16 mouse cellular contexts compared by ENCODE assay signal in genomic region chr1:135780649-135781048, GRCm38 (mm10). TPM values are rescaled to one million over a fixed set of nuclear protein-coding genes. Genes with fewer than 3 reads are reported as not detected.
DNase-seq lines count a peak whose midpoint lies in the region; ATAC-seq and TF ChIP-seq lines count a peak whose summit lies in the region.
"Had no signal": no experiment of that assay in that cellular context is flagged by ENCODE, and none has a peak within 500 bp of the region (broad histone marks: within the 10 kb centered on the region; RNA-seq: fewer than 3 reads in every experiment).

No protein-coding gene starts in this region.

- no peak overlapping the region for H3K4me2 ChIP-seq in heart, embryonic 16.5 days (ENCODE audit: low read depth, low read length)
- no peak overlapping the region for H3K4me2 ChIP-seq in midbrain, embryonic 15.5 days
- no peak overlapping the region for H3K4me2 ChIP-seq in stomach, postnatal 0 days (replicated peaks; ENCODE audit: low read depth)
- H3K4me2 ChIP-seq in forebrain, embryonic 12.5 days: no peak overlapping the region
- H3K4me2 ChIP-seq: heart, embryonic 15.5 days; hindbrain, embryonic 15.5 days; limb, embryonic 12.5 days had no signal

- no peak for ATAC-seq in heart, embryonic 16.5 days (replicated peaks; ENCODE audit: extremely low read depth, insufficient read depth, low FRiP score)
- no peak for ATAC-seq in midbrain, embryonic 15.5 days (replicated peaks)
- no peak for ATAC-seq in stomach, postnatal 0 days (ENCODE audit: low FRiP score, low TSS enrichment)
- no peak for ATAC-seq in forebrain, embryonic 12.5 days (ENCODE audit: low FRiP score)
- ATAC-seq: liver, postnatal 0 days had no signal

- H3K36me3 ChIP-seq in heart, embryonic 16.5 days (ENCODE audit: control insufficient read depth, insufficient read depth): no peaks in the 10 kb centered on the region
- H3K36me3 ChIP-seq in midbrain, embryonic 10.5 days: no peaks in the 10 kb centered on the region
- H3K36me3 ChIP-seq in midbrain, embryonic 15.5 days (replicated peaks): no peaks in the 10 kb centered on the region
- H3K36me3 ChIP-seq in stomach, postnatal 0 days (ENCODE audit: control insufficient read depth, insufficient read depth, low read length): no peaks in the 10 kb centered on the region
- no peaks in the 10 kb centered on the region for H3K36me3 ChIP-seq in forebrain, embryonic 12.5 days (replicated peaks)
- H3K36me3 ChIP-seq: heart, embryonic 15.5 days; hindbrain, embryonic 15.5 days; limb, embryonic 12.5 days had no signal

- DNase-seq in heart, adult 8-10 months (ENCODE audit: low spot score): no peak
- DNase-seq in midbrain, embryonic 10.5 days (ENCODE audit: low spot score): no peak
- no peak for DNase-seq in stomach, postnatal 0 days (ENCODE audit: low spot score)

- no peak for TF ChIP-seq EP300 in stomach, postnatal 0 days (optimal IDR thresholded peaks at IDR 0.05)

- no peaks in the 10 kb centered on the region for H3K27me3 ChIP-seq in heart, embryonic 16.5 days (ENCODE audit: control insufficient read depth, insufficient read depth, low read length)
- peaks cover 38% of the 10 kb centered on the region for H3K27me3 ChIP-seq in midbrain, embryonic 10.5 days (ENCODE audit: low read depth, poor library complexity, severe bottlenecking)
- no peaks in the 10 kb centered on the region for H3K27me3 ChIP-seq in midbrain, embryonic 15.5 days (replicated peaks)
- H3K27me3 ChIP-seq in stomach, postnatal 0 days (ENCODE audit: control insufficient read depth, insufficient read depth, low read length): no peaks in the 10 kb centered on the region
- H3K27me3 ChIP-seq in forebrain, embryonic 12.5 days: 0 out of 2 replicates have a peak, but pooled peaks cover 4% of the 10 kb centered on the region
- H3K27me3 ChIP-seq: hindbrain, embryonic 15.5 days; limb, embryonic 12.5 days had no signal

- H3K4me1 ChIP-seq in heart, embryonic 16.5 days (ENCODE audit: control insufficient read depth, insufficient read depth, low read length): peaks cover 22% of the 10 kb centered on the region
- peaks cover 30% of the 10 kb centered on the region for H3K4me1 ChIP-seq in midbrain, embryonic 10.5 days
- peaks cover 4% of the 10 kb centered on the region; the same call in 1 of the 2 replicates for H3K4me1 ChIP-seq in midbrain, embryonic 15.5 days
- H3K4me1 ChIP-seq in cortical plate, adult 2 months (ENCODE audit: control insufficient read depth, insufficient read depth, low read length): 0 out of 2 replicates have a peak, but pooled peaks cover 2% of the 10 kb centered on the region
- H3K4me1 ChIP-seq in stomach, postnatal 0 days (replicated peaks; ENCODE audit: control insufficient read depth, insufficient read depth): peaks cover 6% of the 10 kb centered on the region
- H3K4me1 ChIP-seq in forebrain, embryonic 12.5 days: peaks cover 18% of the 10 kb centered on the region

- 0 out of 2 replicates have a peak overlapping the region, but pooled peaks have one; percentile 3 for H3K9ac ChIP-seq in heart, embryonic 16.5 days (ENCODE audit: low read length)
- H3K9ac ChIP-seq in midbrain, embryonic 15.5 days: no peak overlapping the region
- peak overlapping the region; percentile 13; the same call in 1 of the 2 replicates for H3K9ac ChIP-seq in stomach, postnatal 0 days (ENCODE audit: low read length)
- H3K9ac ChIP-seq in forebrain, embryonic 12.5 days: no peak overlapping the region
- H3K9ac ChIP-seq: heart, embryonic 15.5 days; hindbrain, embryonic 15.5 days; limb, embryonic 12.5 days; liver, postnatal 0 days had no signal

- no peak overlapping the region for H3K4me3 ChIP-seq in heart, embryonic 16.5 days (ENCODE audit: low read length)
- H3K4me3 ChIP-seq in midbrain, embryonic 10.5 days: no peak overlapping the region
- no peak overlapping the region for H3K4me3 ChIP-seq in midbrain, embryonic 15.5 days
- H3K4me3 ChIP-seq in cortical plate, adult 2 months (ENCODE audit: insufficient read depth, low read length): no peak overlapping the region
- H3K4me3 ChIP-seq in stomach, postnatal 0 days (ENCODE audit: low read depth, low read length): no peak overlapping the region
- no peak overlapping the region for H3K4me3 ChIP-seq in forebrain, embryonic 12.5 days (replicated peaks)
- H3K4me3 ChIP-seq: heart, embryonic 15.5 days; hindbrain, embryonic 15.5 days; limb, embryonic 12.5 days had no signal

- no peak for TF ChIP-seq POLR2A in cortical plate, adult 2 months (IDR thresholded peaks at IDR 0.05; ENCODE audit: extremely low read depth, insufficient read depth, low read length)

- TF ChIP-seq CTCF in cortical plate, adult 2 months (IDR thresholded peaks at IDR 0.05; ENCODE audit: extremely low read depth, insufficient read depth, low read length): no peak
- no peak for TF ChIP-seq CTCF in stomach, postnatal 0 days (IDR thresholded peaks at IDR 0.05; ENCODE audit: low read depth)

- 62% methylated on average over 4 of the region's 4 CpGs for WGBS in heart, embryonic 16.5 days
- WGBS in midbrain, embryonic 10.5 days: 71% methylated on average over 4 of the region's 4 CpGs
- WGBS in midbrain, embryonic 15.5 days: 65% methylated on average over 4 of the region's 4 CpGs
- WGBS in stomach, postnatal 0 days: 54% methylated on average over 4 of the region's 4 CpGs
- 65% methylated on average over 4 of the region's 4 CpGs for WGBS in forebrain, embryonic 12.5 days

- H3K9me3 ChIP-seq in heart, embryonic 16.5 days (replicated peaks; ENCODE audit: control insufficient read depth, low read length): no peaks in the 10 kb centered on the region
- no peaks in the 10 kb centered on the region for H3K9me3 ChIP-seq in midbrain, embryonic 10.5 days (replicated peaks)
- H3K9me3 ChIP-seq in midbrain, embryonic 15.5 days: no peaks in the 10 kb centered on the region
- H3K9me3 ChIP-seq in stomach, postnatal 0 days (ENCODE audit: control insufficient read depth, low read length): no peaks in the 10 kb centered on the region
- H3K9me3 ChIP-seq in forebrain, embryonic 12.5 days: no peaks in the 10 kb centered on the region
- H3K9me3 ChIP-seq: heart, embryonic 15.5 days; hindbrain, embryonic 15.5 days; limb, embryonic 12.5 days had no signal

- H3K27ac ChIP-seq in heart, embryonic 16.5 days (ENCODE audit: low read length): no peak overlapping the region
- 0 out of 2 replicates have a peak overlapping the region, but pooled peaks have one; percentile 10 for H3K27ac ChIP-seq in midbrain, embryonic 10.5 days (replicated peaks)
- no peak overlapping the region for H3K27ac ChIP-seq in midbrain, embryonic 15.5 days
- H3K27ac ChIP-seq in cortical plate, adult 2 months (ENCODE audit: insufficient read depth, low read length): peak overlapping the region; percentile 12; the same call in 1 of the 2 replicates
- H3K27ac ChIP-seq in stomach, postnatal 0 days (replicated peaks): no peak overlapping the region
- H3K27ac ChIP-seq in forebrain, embryonic 12.5 days: no peak overlapping the region
- H3K27ac ChIP-seq: heart, embryonic 15.5 days; hindbrain, embryonic 15.5 days; limb, embryonic 12.5 days had no signal

RNA-seq across cellular contexts. Expression of gene Tnni1, which starts 1.4 kb away (rescaled TPM):
- 4,265 and 4,826 TPM in 2 replicates for polyA plus RNA-seq in heart, embryonic 16.5 days (2015; fragmentation: Nextera tagmentation; extraction: Ambion mirVana)
- total RNA-seq in heart, adult 8-10 months (2022): 1 to 10 TPM in 2 of 4 experiments, under 1 TPM in 2; 0.44 to 2.4 (median 1.1) TPM
- polyA plus RNA-seq in midbrain, embryonic 10.5 days (2016; fragmentation: Nextera tagmentation; extraction: Ambion mirVana): 0.72 and 0.78 TPM in 2 replicates
- 0.56 and 1.9 TPM in 2 replicates for polyA plus RNA-seq in midbrain, embryonic 15.5 days (2015; fragmentation: Nextera tagmentation; extraction: Ambion mirVana)
- 17.4 and 18.8 TPM in 2 replicates for polyA plus RNA-seq in cortical plate, adult 2 months (2012; rRNA removed)
- 4.2 and 6.8 TPM in 2 replicates for polyA plus RNA-seq in stomach, postnatal 0 days (2015; fragmentation: Nextera tagmentation; extraction: Ambion mirVana)
- polyA plus RNA-seq in forebrain, embryonic 12.5 days (2016; fragmentation: Nextera tagmentation; extraction: Ambion mirVana): 0.85 and 1.4 TPM in 2 replicates
- total RNA-seq: MEL; neutrophil, adult 5-6 weeks had no signal
- polyA plus RNA-seq: activated CD4-positive, CD25-positive, alpha-beta regulatory T cell, adult 4 months had no signal

RNA-seq across cellular contexts. Expression of gene Phlda3, which starts 14.7 kb away (rescaled TPM):
- polyA plus RNA-seq in heart, embryonic 16.5 days (2015; fragmentation: Nextera tagmentation; extraction: Ambion mirVana): 77.1 and 80.4 TPM in 2 replicates
- total RNA-seq in heart, adult 8-10 months (2022): 10 to 100 TPM in 1 of 4 experiments, 1 to 10 TPM in 3; 7.2 to 12.7 (median 8.4) TPM
- 20.4 and 22.8 TPM in 2 replicates for polyA plus RNA-seq in midbrain, embryonic 10.5 days (2016; fragmentation: Nextera tagmentation; extraction: Ambion mirVana)
- polyA plus RNA-seq in midbrain, embryonic 15.5 days (2015; fragmentation: Nextera tagmentation; extraction: Ambion mirVana): 27.6 and 31.4 TPM in 2 replicates
- polyA plus RNA-seq in cortical plate, adult 2 months (2012; rRNA removed): 55.8 and 57.3 TPM in 2 replicates
- 91.1 and 92.2 TPM in 2 replicates for polyA plus RNA-seq in stomach, postnatal 0 days (2015; fragmentation: Nextera tagmentation; extraction: Ambion mirVana)
- 14.8 and 16.9 TPM in 2 replicates for polyA plus RNA-seq in forebrain, embryonic 12.5 days (2016; fragmentation: Nextera tagmentation; extraction: Ambion mirVana)

RNA-seq across cellular contexts. Expression of gene Lad1, which starts 37.7 kb away (rescaled TPM):
- 5.9 TPM in 2 replicates for polyA plus RNA-seq in heart, embryonic 16.5 days (2015; fragmentation: Nextera tagmentation; extraction: Ambion mirVana)
- total RNA-seq in heart, adult 8-10 months (2022): 1 to 10 TPM; 5.0 to 8.6 (median 5.5) TPM
- 0.15 and 0.59 TPM in 2 replicates for polyA plus RNA-seq in midbrain, embryonic 10.5 days (2016; fragmentation: Nextera tagmentation; extraction: Ambion mirVana)
- polyA plus RNA-seq in midbrain, embryonic 15.5 days (2015; fragmentation: Nextera tagmentation; extraction: Ambion mirVana): 0.69 and 1.4 TPM in 2 replicates
- polyA plus RNA-seq in cortical plate, adult 2 months (2012; rRNA removed): 2.9 and 3.0 TPM in 2 replicates
- 128 and 140 TPM in 2 replicates for polyA plus RNA-seq in stomach, postnatal 0 days (2015; fragmentation: Nextera tagmentation; extraction: Ambion mirVana)
- polyA plus RNA-seq in forebrain, embryonic 12.5 days (2016; fragmentation: Nextera tagmentation; extraction: Ambion mirVana): 0.84 and 0.87 TPM in 2 replicates
- total RNA-seq: adrenal gland, postnatal 36 days; gastrocnemius, postnatal 36 days; MEL had no signal

RNA-seq across cellular contexts. Expression of gene Tnnt2, which starts 55.5 kb away (rescaled TPM):
- polyA plus RNA-seq in heart, embryonic 16.5 days (2015; fragmentation: Nextera tagmentation; extraction: Ambion mirVana): 9,605 and 10,628 TPM in 2 replicates
- over 10,000 TPM in 2 of 4 experiments, 1,000 to 10,000 TPM in 2; 8,821 to 11,650 (median 10,060) TPM for total RNA-seq in heart, adult 8-10 months (2022)
- 0.70 and 0.74 TPM in 2 replicates for polyA plus RNA-seq in midbrain, embryonic 10.5 days (2016; fragmentation: Nextera tagmentation; extraction: Ambion mirVana)
- 0.71 and 13.1 TPM in 2 replicates for polyA plus RNA-seq in midbrain, embryonic 15.5 days (2015; fragmentation: Nextera tagmentation; extraction: Ambion mirVana)
- 15.4 and 16.2 TPM in 2 replicates for polyA plus RNA-seq in cortical plate, adult 2 months (2012; rRNA removed)
- 36.4 and 39.9 TPM in 2 replicates for polyA plus RNA-seq in stomach, postnatal 0 days (2015; fragmentation: Nextera tagmentation; extraction: Ambion mirVana)
- polyA plus RNA-seq in forebrain, embryonic 12.5 days (2016; fragmentation: Nextera tagmentation; extraction: Ambion mirVana): 1.5 TPM in 2 replicates
- total RNA-seq: MEL; neutrophil, adult 5-6 weeks had no signal

Comparison
In these comparisons a context has a peak if more than half of its experiments do, and no peak if none do; other contexts are left out.
1. H3K27ac ChIP-seq: peak in midbrain, embryonic 10.5 days (single experiment) and cortical plate, adult 2 months (single experiment); none in heart, embryonic 16.5 days (single experiment), midbrain, embryonic 15.5 days (single experiment), stomach, postnatal 0 days (single experiment) and forebrain, embryonic 12.5 days (single experiment).
2. H3K9ac ChIP-seq: peak in heart, embryonic 16.5 days (single experiment) and stomach, postnatal 0 days (single experiment); none in midbrain, embryonic 15.5 days (single experiment) and forebrain, embryonic 12.5 days (single experiment).
3. RNA of gene Tnni1, which starts 1.4 kb away (polyA plus RNA-seq): 4,265 to 4,826 TPM in heart, embryonic 16.5 days; 17.4 to 18.8 TPM in cortical plate, adult 2 months, 4.2 to 6.8 TPM in stomach, postnatal 0 days, 0.85 to 1.4 TPM in forebrain, embryonic 12.5 days, 0.72 to 0.78 TPM in midbrain, embryonic 10.5 days and 0.56 to 1.9 TPM in midbrain, embryonic 15.5 days; every median in the first group is over 100 times any median in the second.
4. RNA of gene Lad1, which starts 37.7 kb away (polyA plus RNA-seq): 128 to 140 TPM in stomach, postnatal 0 days; 5.9 TPM in heart, embryonic 16.5 days, 2.9 to 3.0 TPM in cortical plate, adult 2 months, 0.69 to 1.4 TPM in midbrain, embryonic 15.5 days, 0.84 to 0.87 TPM in forebrain, embryonic 12.5 days and 0.15 to 0.59 TPM in midbrain, embryonic 10.5 days; every median in the first group is over 10 times any median in the second.